Mouse (Mus musculus) lung, postnatal 0 days (tissue): ENCODE measurements around the gene Zbtb8a.

Experiments used
- CTCF ChIP-seq: IDR thresholded peaks from 2 replicates; pipeline ENCODE4 v1.5.1; 2016; ENCODE audit warnings: antibody characterized with exemption, mild to moderate bottlenecking
- EP300 ChIP-seq: IDR thresholded peaks from 2 replicates; pipeline ENCODE4 v1.6.1; 2016; ENCODE audit warnings: antibody characterized with exemption, mild to moderate bottlenecking, control low read depth

DNA sequence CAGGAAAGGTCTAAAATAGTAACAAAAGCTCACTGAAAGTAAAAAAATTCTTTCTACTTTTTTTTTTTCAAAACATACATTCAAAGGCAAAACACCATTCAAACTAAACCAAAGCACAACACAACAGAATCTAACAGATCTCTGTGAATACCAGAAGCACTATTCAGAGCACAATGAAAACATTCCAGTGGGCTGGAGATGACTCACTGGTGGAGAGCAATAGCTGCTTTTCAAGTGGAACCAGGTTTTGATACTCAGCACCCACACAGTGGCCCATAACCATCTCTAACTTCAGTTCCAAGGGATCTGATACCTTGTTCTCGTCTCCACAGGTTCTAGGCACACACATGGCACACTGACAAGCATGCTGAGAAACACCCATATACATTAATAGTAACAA, 53.2 kb downstream of the Zbtb8a start:
- no peak for TF ChIP-seq CTCF
- no peak for TF ChIP-seq EP300
